Mouse (Mus musculus) liver (tissue): ENCODE measurements around the gene 1700014D04Rik.
"Not testable (repeated sequence)": the region's sequence is repeated elsewhere in the genome, so short reads cannot be mapped to it uniquely, and the experiment has no call there.

Source experiments
- DNase-seq: peaks from one replicate; pipeline ENCODE4 v3.0.0-alpha.2; 2020; ENCODE audit warnings: mixed read lengths

The 1700014D04Rik gene

GRCm38 (mm10) chr13:59746711-59747110 is at the start of gene 1700014D04Rik:
Gene 1700014D04Rik, minus strand, starts transcription at chr13:59746752.
- DNase-seq: no peak

DNA sequence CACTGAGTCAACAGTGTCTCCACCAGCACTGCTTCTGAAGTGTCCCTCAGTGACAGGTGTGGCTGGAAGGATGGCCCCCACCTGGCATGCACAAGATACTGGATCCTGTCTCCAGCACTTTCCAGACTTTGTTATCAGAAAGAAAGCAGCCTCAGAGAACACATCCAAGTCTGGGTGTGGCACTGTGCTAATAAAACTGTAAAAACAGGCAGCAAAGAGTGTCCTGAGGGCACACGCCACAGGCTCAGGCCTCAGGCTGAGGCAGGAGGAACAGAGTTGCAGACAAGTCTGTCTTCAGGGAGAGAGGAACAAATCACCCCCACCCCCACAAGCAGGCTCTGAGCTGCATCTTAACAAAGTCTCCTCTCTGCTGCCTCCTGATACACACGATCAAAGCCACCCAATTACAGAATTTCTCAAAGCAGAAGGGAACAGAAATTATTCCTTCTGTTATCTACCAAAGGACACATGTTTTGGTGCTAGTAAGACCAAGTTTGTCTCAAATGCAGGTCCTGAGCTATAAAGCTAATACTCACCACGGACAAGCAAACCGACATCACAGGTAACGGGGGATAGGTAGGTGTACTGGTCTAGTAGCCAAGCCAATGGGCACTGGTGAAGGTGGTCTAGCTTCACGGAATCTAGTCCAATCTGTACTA is 49.4 kb upstream of the 1700014D04Rik start:
- peak; percentile 88 for DNase-seq

GRCm38 (mm10) chr13:59794786-59795185 is 48.2 kb upstream of the 1700014D04Rik start:
- DNase-seq: no peak

GRCm38 (mm10) chr13:59782145-59782544 is 35.6 kb upstream of the 1700014D04Rik start, which contains the start of gene Gm49354:
Gene Gm49354, minus strand, starts transcription at chr13:59782245.
- DNase-seq: no peak

- DNase-seq: not testable (repeated sequence)
These were observed 33.3 kb upstream of the 1700014D04Rik start for GRCm38 (mm10) chr13:59779744-59780264.

- DNase-seq: peak; percentile 36
These were observed 32.7 kb upstream of the 1700014D04Rik start for GRCm38 (mm10) chr13:59779213-59779612.

- DNase-seq: no peak
These were observed 28.6 kb upstream of the 1700014D04Rik start for GRCm38 (mm10) chr13:59775168-59775567.

DNA sequence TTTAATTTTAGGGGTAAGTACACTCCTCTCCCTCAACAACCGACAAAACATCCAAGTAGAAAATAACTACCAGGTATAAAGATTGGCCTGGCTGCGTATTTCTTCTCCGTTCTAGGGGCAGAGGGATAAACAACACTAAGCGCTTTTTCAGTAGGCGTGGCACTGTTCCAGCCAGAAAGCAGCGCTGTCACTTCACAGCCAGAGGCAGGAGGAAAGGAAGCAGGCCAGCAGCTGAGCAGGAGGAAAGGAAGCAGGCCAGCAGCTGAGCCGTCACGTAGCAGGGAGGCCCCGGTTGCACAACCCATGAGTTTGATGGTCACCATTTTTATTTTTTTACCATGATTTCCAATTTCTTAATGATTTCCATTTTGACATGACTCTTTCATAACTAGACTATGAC is 24.7 kb upstream of the 1700014D04Rik start:
- DNase-seq: peak; percentile 89

DNA sequence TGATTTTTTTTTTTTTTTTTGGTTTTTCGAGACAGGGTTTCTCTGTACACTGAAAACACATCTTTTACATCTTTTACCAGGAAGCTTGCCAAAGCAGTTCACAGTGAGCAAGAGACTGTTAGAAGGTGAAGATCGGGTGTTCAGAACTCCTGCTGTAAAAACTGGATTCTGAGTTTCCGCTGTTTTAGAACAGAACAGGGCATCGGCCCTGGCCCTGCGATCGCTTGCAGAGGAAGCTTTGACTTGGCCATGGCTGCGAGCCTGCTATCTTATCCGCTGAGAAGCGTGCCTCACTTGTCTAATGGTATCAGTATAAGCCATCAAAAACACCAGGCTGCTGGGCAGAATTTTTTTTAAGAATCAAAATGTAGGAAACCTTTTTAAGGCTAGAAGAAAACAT is 24.3 kb upstream of the 1700014D04Rik start:
- DNase-seq: peak; percentile 80

DNA sequence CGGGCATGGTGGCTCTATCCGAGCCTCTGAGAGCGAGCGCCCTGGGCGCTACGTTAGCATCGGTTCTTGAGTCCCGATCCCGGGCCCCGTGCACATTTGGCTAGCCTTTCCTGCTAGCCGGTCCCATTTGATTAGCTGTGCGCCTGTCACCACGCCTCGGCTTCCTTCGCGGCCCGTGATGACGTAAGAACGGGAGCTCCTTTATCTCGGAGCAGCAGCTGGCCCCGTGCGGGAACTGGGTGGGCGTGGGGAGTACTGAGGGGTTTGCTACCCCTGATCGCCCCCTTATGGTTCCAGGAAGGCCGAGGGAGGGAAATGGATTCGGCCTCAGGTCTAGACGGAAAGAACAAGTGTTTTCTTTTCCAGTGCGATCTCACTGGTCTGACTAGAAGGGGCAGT is 23.6 kb upstream of the 1700014D04Rik start:
- DNase-seq: peak; percentile 98

- peak; percentile 100 for DNase-seq
These were observed 23.0 kb upstream of the 1700014D04Rik start, which contains the start of gene Isca1 for GRCm38 (mm10) chr13:59769296-59770163. Gene Isca1, minus strand, starts transcription at chr13:59769810.

DNA sequence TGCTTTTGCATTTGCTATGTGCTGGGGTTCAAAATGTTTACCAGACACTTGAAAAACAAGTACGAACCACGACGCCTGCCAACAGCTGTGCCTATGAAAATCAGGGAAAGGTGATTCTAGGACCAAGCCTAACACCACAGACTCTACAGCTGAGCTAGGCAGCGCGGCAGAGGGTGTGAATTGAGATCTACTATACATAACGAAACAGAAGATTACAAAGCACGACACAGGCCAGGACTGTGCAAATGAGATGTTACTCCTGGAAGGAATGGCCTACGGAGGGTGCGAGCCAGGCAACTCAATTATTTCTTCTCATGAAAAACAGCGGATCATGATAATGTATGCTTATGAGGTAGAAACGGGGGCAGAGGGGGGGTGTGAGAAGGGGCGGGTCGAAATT is 22.0 kb upstream of the 1700014D04Rik start:
- DNase-seq: peak; percentile 57

- peak; percentile 52 for DNase-seq
These were observed 20.4 kb upstream of the 1700014D04Rik start for GRCm38 (mm10) chr13:59766786-59767515.

- peak; percentile 63 for DNase-seq
These were observed 16.2 kb upstream of the 1700014D04Rik start for GRCm38 (mm10) chr13:59762791-59763190.

DNA sequence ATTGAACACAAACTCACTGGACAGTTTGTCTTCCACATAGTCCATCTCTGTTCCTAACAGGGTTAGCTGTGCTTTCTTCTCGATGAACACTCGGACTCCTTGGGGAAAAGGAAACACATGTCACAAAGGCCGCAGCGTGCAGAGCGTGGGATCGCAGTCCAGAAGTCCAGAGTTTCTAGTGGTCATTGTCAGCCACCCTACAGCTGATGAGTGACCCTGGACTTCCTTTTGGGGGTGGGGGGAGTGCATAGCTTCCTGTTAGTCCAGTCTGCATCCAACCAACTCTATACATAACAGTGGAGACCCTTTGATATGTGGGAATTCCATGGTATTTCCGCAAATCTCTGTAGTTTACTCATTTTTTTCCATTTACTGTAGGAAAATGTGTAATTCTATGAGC is 10.4 kb upstream of the 1700014D04Rik start:
- no peak for DNase-seq

- no peak for DNase-seq
These were observed 3.8 kb upstream of the 1700014D04Rik start for GRCm38 (mm10) chr13:59750310-59750709.

GRCm38 (mm10) chr13:59746164-59746563 is 388 bp downstream of the 1700014D04Rik start:
- DNase-seq: no peak

DNA sequence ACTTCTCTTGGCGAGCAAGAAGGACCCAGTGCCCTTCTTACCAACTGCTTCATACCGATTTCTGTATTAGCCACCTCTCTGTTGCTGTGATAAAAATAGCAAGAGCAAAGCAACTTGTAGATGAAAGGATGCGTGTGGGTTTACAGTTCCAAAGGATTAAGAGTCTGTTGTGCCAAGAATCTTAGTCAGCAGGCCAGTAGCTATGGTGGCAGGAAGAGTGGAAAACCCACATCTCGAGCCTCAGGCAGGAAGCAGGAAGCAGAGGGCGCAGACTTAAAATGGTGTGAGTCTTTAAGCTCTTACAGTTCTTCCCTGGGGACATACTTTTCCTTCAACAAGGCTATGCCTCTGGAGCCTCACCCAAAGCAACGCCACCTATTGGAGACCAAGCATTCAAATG is 1.1 kb downstream of the 1700014D04Rik start:
- no peak for DNase-seq

DNA sequence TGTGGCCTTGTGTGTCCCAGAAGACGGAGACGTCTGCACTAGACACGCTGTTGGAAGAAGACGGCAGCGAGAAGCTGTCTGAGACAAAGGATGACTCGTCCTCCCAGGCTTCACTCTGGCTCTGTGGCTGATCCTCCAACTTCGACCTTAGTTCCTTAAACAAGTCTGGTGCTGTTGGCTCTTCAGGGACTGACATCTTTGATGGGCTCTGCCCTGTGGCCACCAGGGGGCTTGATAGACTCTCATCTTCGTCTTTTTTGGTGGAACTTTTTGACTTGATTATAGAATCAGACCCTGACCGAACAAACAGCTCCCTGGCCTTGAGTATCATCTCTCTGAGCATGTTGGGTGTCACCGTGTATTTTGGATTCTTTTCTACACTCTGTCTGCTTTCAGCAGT is 4.9 kb downstream of the 1700014D04Rik start:
- peak; percentile 55 for DNase-seq

DNA sequence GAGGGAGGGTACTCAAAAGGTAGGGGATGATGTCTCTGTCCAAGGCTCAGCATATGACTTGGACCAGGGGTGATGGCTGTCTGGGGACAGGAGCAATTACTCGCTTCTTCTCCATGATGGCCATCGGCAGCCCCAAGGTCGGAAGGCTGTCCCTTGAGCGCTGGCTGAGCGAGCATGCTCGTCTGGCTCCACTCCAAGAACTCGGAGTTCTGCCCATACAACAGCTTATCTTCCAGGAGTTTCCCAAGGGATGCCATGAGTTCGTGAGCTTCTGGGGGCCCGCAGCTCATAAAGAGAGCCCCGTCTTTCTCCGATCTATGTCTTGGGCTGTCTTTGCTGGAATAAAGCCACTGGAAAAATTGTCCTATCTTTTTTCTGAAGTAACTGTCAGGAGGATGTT is 5.5 kb downstream of the 1700014D04Rik start:
- DNase-seq: no peak

GRCm38 (mm10) chr13:59739397-59739796 is 7.2 kb downstream of the 1700014D04Rik start:
- peak; percentile 77 for DNase-seq

GRCm38 (mm10) chr13:59738455-59738854 is 8.1 kb downstream of the 1700014D04Rik start:
- DNase-seq: peak; percentile 82

GRCm38 (mm10) chr13:59735190-59735589 is 11.4 kb downstream of the 1700014D04Rik start:
- DNase-seq: peak; percentile 79
